Mouse (Mus musculus): ENCODE measurements at regions not wholly inside any gene's neighbourhood (a gene's known extent, or its start where the extent isn't known, plus 50 kb on each side); places are given as distances from the start of the nearest gene placed in this dataset.

- TF ChIP-seq POU5F1 (IDR thresholded peaks at IDR 0.05; ENCODE audit: borderline replicate concordance, low read length): no peak
- TF ChIP-seq CTCF (conservative IDR thresholded peaks at IDR 0.05; ENCODE audit: low read length): no peak
- no peak for TF ChIP-seq NANOG (IDR thresholded peaks at IDR 0.05; ENCODE audit: borderline replicate concordance, low read length)
- H3K36me3 ChIP-seq (ENCODE audit: insufficient read depth, low read length): no peaks in the 10 kb centered on the region
These were observed 299.0 kb downstream of the Dmrt2 start for GRCm38 (mm10) chr19:25971210-25971609.

GRCm38 (mm10) chr19:25975202-25975601 is 303.0 kb downstream of the Dmrt2 start:
- no peak for TF ChIP-seq NANOG (IDR thresholded peaks at IDR 0.05; ENCODE audit: borderline replicate concordance, low read length)
- TF ChIP-seq POU5F1 (IDR thresholded peaks at IDR 0.05; ENCODE audit: borderline replicate concordance, low read length): no peak
- TF ChIP-seq CTCF (conservative IDR thresholded peaks at IDR 0.05; ENCODE audit: low read length): no peak
- Histone ChIP-seq H3K4me3 (replicated peaks; ENCODE audit: low read length) (no peak overlapping the region), H3K27me3 (ENCODE audit: insufficient read depth, low read length) (no peaks in the 10 kb centered on the region), H3K36me3 (ENCODE audit: insufficient read depth, low read length) (no peaks in the 10 kb centered on the region), H3K9me3 (ENCODE audit: low read length) (no peaks in the 10 kb centered on the region), H3K4me1 (replicated peaks; ENCODE audit: low read depth, low read length) (no peaks in the 10 kb centered on the region)

More at GRCm38 (mm10) chr19:25971210-25971609, 299.0 kb downstream of the Dmrt2 start:
- Histone ChIP-seq H3K9me3 (ENCODE audit: low read length) (no peaks in the 10 kb centered on the region), H3K4me3 (replicated peaks; ENCODE audit: low read length) (no peak overlapping the region), H3K4me1 (replicated peaks; ENCODE audit: low read depth, low read length) (no peaks in the 10 kb centered on the region), H3K27me3 (ENCODE audit: insufficient read depth, low read length) (no peaks in the 10 kb centered on the region)

DNA sequence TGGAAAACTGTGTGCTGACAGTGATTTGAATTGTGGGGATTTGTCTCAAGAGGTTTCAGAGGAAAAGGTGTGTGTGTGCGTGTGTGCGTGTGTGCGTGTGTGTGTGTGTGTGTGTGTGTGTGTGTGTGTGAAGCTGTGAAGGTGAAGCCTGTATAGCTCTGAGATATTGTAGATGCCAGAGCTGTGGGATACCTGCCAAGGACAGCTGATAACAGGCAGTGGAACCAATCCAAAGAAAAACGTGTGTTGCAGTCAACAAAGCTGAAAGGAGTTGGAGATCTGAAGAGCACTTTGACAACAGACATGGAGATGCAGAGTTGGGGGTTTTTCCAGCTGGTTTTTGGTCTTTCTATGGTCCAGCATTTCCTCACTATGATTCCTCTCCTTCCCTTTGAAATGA is 308.1 kb downstream of the Dmrt2 start:
- Histone ChIP-seq H3K4me1 (replicated peaks; ENCODE audit: low read depth, low read length) (no peaks in the 10 kb centered on the region), H3K36me3 (ENCODE audit: insufficient read depth, low read length) (no peaks in the 10 kb centered on the region), H3K27me3 (ENCODE audit: insufficient read depth, low read length) (no peaks in the 10 kb centered on the region), H3K4me3 (replicated peaks; ENCODE audit: low read length) (no peak overlapping the region), H3K9me3 (ENCODE audit: low read length) (no peaks in the 10 kb centered on the region)
- TF ChIP-seq CTCF (conservative IDR thresholded peaks at IDR 0.05; ENCODE audit: low read length): no peak
- TF ChIP-seq NANOG (IDR thresholded peaks at IDR 0.05; ENCODE audit: borderline replicate concordance, low read length): no peak
- TF ChIP-seq POU5F1 (IDR thresholded peaks at IDR 0.05; ENCODE audit: borderline replicate concordance, low read length): no peak

DNA sequence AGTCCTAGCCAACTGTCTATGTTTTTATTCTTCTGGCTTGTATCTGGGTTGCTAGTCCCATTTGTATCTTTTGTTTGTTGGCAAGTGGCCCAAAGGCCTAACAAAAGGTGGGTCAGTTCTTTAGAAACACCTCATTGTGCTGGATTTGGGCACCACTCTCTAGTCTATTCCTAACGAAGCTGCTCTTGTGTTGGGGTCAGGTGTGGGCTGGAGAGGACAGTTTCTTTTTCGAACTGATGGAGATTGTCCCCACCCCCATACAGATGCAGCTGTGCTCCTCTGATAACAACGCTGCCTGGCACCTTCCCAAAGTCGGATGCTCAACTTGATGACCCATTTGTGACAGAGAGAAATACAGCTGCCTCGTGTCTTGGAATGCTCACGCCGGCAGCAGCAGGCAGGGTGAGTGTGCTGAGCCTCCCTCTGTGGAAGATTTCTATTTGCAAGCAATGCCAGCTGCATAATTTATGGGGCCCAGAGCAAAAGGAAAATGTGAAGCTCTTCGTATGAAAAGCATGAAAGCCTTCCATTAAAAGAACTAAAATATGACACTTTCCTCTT is 342.5 kb downstream of the Dmrt2 start:
- H3K4me3 ChIP-seq (replicated peaks; ENCODE audit: low read length): no peak overlapping the region
- H3K9me3 ChIP-seq (ENCODE audit: low read length): no peaks in the 10 kb centered on the region
- H3K4me1 ChIP-seq (replicated peaks; ENCODE audit: low read depth, low read length): no peaks in the 10 kb centered on the region
- no peak for TF ChIP-seq CTCF (conservative IDR thresholded peaks at IDR 0.05; ENCODE audit: low read length)
- no peak for TF ChIP-seq NANOG (IDR thresholded peaks at IDR 0.05; ENCODE audit: borderline replicate concordance, low read length)
- TF ChIP-seq POU5F1 (IDR thresholded peaks at IDR 0.05; ENCODE audit: borderline replicate concordance, low read length): no peak
- no peaks in the 10 kb centered on the region for H3K27me3 ChIP-seq (ENCODE audit: insufficient read depth, low read length)
- H3K36me3 ChIP-seq (ENCODE audit: insufficient read depth, low read length): no peaks in the 10 kb centered on the region

GRCm38 (mm10) chr19:26021141-26021540 is 348.9 kb downstream of the Dmrt2 start:
- H3K9me3 ChIP-seq (ENCODE audit: low read length): no peaks in the 10 kb centered on the region

GRCm38 (mm10) chr19:26026103-26026502 is 353.9 kb downstream of the Dmrt2 start:
- no peak overlapping the region for H3K4me3 ChIP-seq (replicated peaks; ENCODE audit: low read length)
- no peaks in the 10 kb centered on the region for H3K9me3 ChIP-seq (ENCODE audit: low read length)
- no peaks in the 10 kb centered on the region for H3K36me3 ChIP-seq (ENCODE audit: insufficient read depth, low read length)
- no peaks in the 10 kb centered on the region for H3K27me3 ChIP-seq (ENCODE audit: insufficient read depth, low read length)
- TF ChIP-seq POU5F1 (IDR thresholded peaks at IDR 0.05; ENCODE audit: borderline replicate concordance, low read length): no peak
- TF ChIP-seq NANOG (IDR thresholded peaks at IDR 0.05; ENCODE audit: borderline replicate concordance, low read length): no peak
- no peak for TF ChIP-seq CTCF (conservative IDR thresholded peaks at IDR 0.05; ENCODE audit: low read length)
- H3K4me1 ChIP-seq (replicated peaks; ENCODE audit: low read depth, low read length): no peaks in the 10 kb centered on the region

More at GRCm38 (mm10) chr19:26021141-26021540, 348.9 kb downstream of the Dmrt2 start:
- H3K4me3 ChIP-seq (replicated peaks; ENCODE audit: low read length): no peak overlapping the region
- TF ChIP-seq NANOG (IDR thresholded peaks at IDR 0.05; ENCODE audit: borderline replicate concordance, low read length): no peak
- no peak for TF ChIP-seq POU5F1 (IDR thresholded peaks at IDR 0.05; ENCODE audit: borderline replicate concordance, low read length)
- TF ChIP-seq CTCF (conservative IDR thresholded peaks at IDR 0.05; ENCODE audit: low read length): no peak
- H3K4me1 ChIP-seq (replicated peaks; ENCODE audit: low read depth, low read length): no peaks in the 10 kb centered on the region
- no peaks in the 10 kb centered on the region for H3K27me3 ChIP-seq (ENCODE audit: insufficient read depth, low read length)
- no peaks in the 10 kb centered on the region for H3K36me3 ChIP-seq (ENCODE audit: insufficient read depth, low read length)

DNA sequence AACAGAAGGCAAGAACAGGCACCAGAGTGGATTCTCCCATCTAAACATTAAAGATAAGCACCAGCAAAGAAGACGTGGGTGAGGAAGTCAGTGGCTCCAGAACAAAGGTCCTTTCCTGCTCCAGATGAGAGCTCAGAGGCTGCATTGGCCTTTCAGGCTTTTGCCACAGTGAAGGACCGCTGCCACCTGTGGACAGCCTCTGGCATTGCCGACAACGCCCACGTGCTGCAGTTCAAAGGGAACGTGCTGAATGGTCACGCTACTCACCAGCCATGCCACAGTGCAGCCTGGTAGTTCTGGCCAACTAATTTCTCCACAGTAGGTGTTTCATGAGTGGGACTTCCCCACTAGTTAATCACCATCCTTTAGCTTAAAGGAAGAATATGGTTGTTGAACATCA is 365.1 kb downstream of the Dmrt2 start:
- H3K36me3 ChIP-seq (ENCODE audit: insufficient read depth, low read length): no peaks in the 10 kb centered on the region

DNA sequence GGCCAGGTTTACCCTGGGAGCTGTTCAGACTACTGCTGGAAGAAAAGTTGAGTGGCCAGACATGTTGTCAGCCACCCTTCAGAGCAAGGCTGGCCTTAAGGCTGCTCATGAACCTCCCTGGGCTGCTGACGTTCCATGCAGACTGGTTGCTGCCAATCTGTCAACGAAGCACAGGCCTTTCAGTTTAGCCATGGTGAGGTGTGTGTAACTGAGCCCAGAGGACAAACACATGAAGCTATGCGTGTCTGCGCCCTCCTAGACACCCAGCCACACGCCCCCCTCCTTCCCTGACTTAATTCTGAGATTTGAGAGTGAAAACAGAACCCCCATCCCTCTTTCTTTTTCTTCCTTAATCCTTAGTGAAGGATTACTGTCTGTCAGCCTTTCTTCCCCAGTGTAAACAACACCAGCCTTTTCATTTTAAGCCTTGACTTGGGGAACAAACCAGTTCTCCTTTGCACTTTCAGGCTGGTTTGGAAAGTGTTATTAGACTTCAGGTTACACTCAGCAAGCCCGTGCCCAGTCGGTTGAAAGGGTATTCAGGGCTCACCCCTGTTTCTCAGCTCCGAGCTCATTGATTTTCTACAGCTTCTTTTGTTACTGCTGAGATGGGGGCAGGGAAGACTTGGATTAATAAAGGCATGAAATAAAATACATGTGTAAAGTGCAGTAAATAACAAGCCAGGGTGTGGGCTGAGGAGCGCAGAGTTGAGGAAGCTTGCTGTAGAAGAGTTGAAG is 379.4 kb downstream of the Dmrt2 start:
- TF ChIP-seq POU5F1 (IDR thresholded peaks at IDR 0.05; ENCODE audit: borderline replicate concordance, low read length) (no peak), CTCF (conservative IDR thresholded peaks at IDR 0.05; ENCODE audit: low read length) (no peak), NANOG (IDR thresholded peaks at IDR 0.05; ENCODE audit: borderline replicate concordance, low read length) (no peak)
- no peak overlapping the region for H3K4me3 ChIP-seq (replicated peaks; ENCODE audit: low read length)
- no peaks in the 10 kb centered on the region for H3K4me1 ChIP-seq (replicated peaks; ENCODE audit: low read depth, low read length)
- H3K9me3 ChIP-seq (ENCODE audit: low read length): no peaks in the 10 kb centered on the region
- no peaks in the 10 kb centered on the region for H3K27me3 ChIP-seq (ENCODE audit: insufficient read depth, low read length)
- no peaks in the 10 kb centered on the region for H3K36me3 ChIP-seq (ENCODE audit: insufficient read depth, low read length)

More for the DNA sequence above, 365.1 kb downstream of the Dmrt2 start:
- Histone ChIP-seq H3K27me3 (ENCODE audit: insufficient read depth, low read length) (no peaks in the 10 kb centered on the region; the same call in 1 of the 2 replicates), H3K9me3 (ENCODE audit: low read length) (no peaks in the 10 kb centered on the region), H3K4me3 (replicated peaks; ENCODE audit: low read length) (no peak overlapping the region), H3K4me1 (replicated peaks; ENCODE audit: low read depth, low read length) (no peaks in the 10 kb centered on the region)
- TF ChIP-seq CTCF (conservative IDR thresholded peaks at IDR 0.05; ENCODE audit: low read length) (peak; percentile 49), POU5F1 (IDR thresholded peaks at IDR 0.05; ENCODE audit: borderline replicate concordance, low read length) (no peak)
